Mouse (Mus musculus): Measurements from ENCODE around the gene Cfap65.

GRCm38 (mm10) chr1:74927621-74928296, 7.6 kb downstream of the Cfap65 start:
- TF ChIP-seq CTCF (IDR thresholded peaks at IDR 0.05; ENCODE audit: borderline replicate concordance, insufficient read depth, low read depth, low read length) (no peak), POLR2A (IDR thresholded peaks at IDR 0.05; ENCODE audit: borderline replicate concordance, insufficient read depth, low read length) (no peak)
